In genomic region chr9:49751466-49751865, GRCm38 (mm10) we compare ENCODE assay signal across 16 mouse cellular contexts. TPM values are rescaled to one million over a fixed set of nuclear protein-coding genes. Genes with fewer than 3 reads are reported as not detected.
"Had no signal": no experiment of that assay in that cellular context is flagged by ENCODE, and none has a peak within 500 bp of the region (broad histone marks: within the 10 kb centered on the region; RNA-seq: fewer than 3 reads in every experiment).

No protein-coding gene starts in this region.

- H3K4me3 ChIP-seq: intestine, embryonic 15.5 days; left cerebral cortex, adult 2 months; liver, embryonic 13.5 days; lung, embryonic 15.5 days; neural tube, embryonic 12.5 days; stomach, embryonic 15.5 days had no signal

- H3K27me3 ChIP-seq: intestine, embryonic 15.5 days; liver, embryonic 13.5 days; lung, embryonic 15.5 days; neural tube, embryonic 12.5 days; stomach, embryonic 15.5 days had no signal

- H3K36me3 ChIP-seq: intestine, embryonic 15.5 days; liver, embryonic 13.5 days; lung, embryonic 15.5 days; neural tube, embryonic 12.5 days; stomach, embryonic 15.5 days had no signal

- H3K27ac ChIP-seq: intestine, embryonic 15.5 days; left cerebral cortex, adult 2 months; liver, embryonic 13.5 days; lung, embryonic 15.5 days; neural tube, embryonic 12.5 days; stomach, embryonic 15.5 days had no signal

- DNase-seq: kidney, adult 2 months; kidney, postnatal 14 days; liver; liver, embryonic 13.5 days; liver, postnatal 0 days; midbrain, embryonic 14.5 days; retina, postnatal 1 day; right cerebral cortex, postnatal 4 days; thymus, adult 2 months; thymus, postnatal 25 days had no signal

- H3K4me2 ChIP-seq: intestine, embryonic 15.5 days; liver, embryonic 13.5 days; lung, embryonic 15.5 days; neural tube, embryonic 12.5 days; stomach, embryonic 15.5 days had no signal

- ATAC-seq: intestine, embryonic 15.5 days; liver, postnatal 0 days had no signal

- H3K4me1 ChIP-seq: intestine, embryonic 15.5 days; liver, embryonic 13.5 days; lung, embryonic 15.5 days had no signal

- H3K9me3 ChIP-seq: intestine, embryonic 15.5 days; liver, embryonic 13.5 days; lung, embryonic 15.5 days; neural tube, embryonic 12.5 days; stomach, embryonic 15.5 days had no signal

- H3K9ac ChIP-seq: intestine, embryonic 15.5 days; liver, embryonic 13.5 days; liver, postnatal 0 days; lung, embryonic 15.5 days; neural tube, embryonic 12.5 days; stomach, embryonic 15.5 days had no signal

RNA-seq across cellular contexts. Expression of gene Ncam1, which starts 47.3 kb away (rescaled TPM):
- total RNA-seq: monocyte, adult 5-6 weeks had no signal
